Mouse (Mus musculus) cerebellum, adult 2 months (tissue): ENCODE results near the gene Fam209. TPM values are rescaled to one million over a fixed set of nuclear protein-coding genes. Genes with fewer than 3 reads are reported as not detected.

Experiments
- DNase-seq, 2 experiments: peaks; one replicate each; pipeline ENCODE4 v3.0.0; 2021
- H3K27ac ChIP-seq: fragments of 200-500 bp; 2 replicates; pipeline ENCODE4 v1.5.1; 2012; ENCODE audit warnings: low read length, control low read depth, inconsistent platforms; ENCODE audit not compliant: insufficient read depth
- H3K27me3 ChIP-seq: fragments of 200-500 bp; 2 replicates; pipeline ENCODE4 v1.6.1; 2012; ENCODE audit warnings: inconsistent platforms, mild to moderate bottlenecking, low read length, moderate library complexity; ENCODE audit not compliant: control insufficient read depth, insufficient read depth
- H3K4me1 ChIP-seq: fragments of 200-500 bp; 2 replicates; pipeline ENCODE4 v1.6.1; 2011; ENCODE audit warnings: low read length; ENCODE audit not compliant: control insufficient read depth, insufficient read depth
- H3K4me3 ChIP-seq: fragments of 200-500 bp; replicated peaks from 2 replicates; pipeline ENCODE3; 2011; ENCODE audit warnings: mild to moderate bottlenecking, low read depth, low read length, control low read depth; ENCODE audit not compliant: insufficient read depth
- CTCF ChIP-seq: fragments of 200-500 bp; IDR thresholded peaks from 2 replicates; pipeline ENCODE4 v1.5.1; 2011; ENCODE audit warnings: low read depth, mild to moderate bottlenecking, control low read depth, low read length, moderate library complexity, borderline replicate concordance; ENCODE audit not compliant: insufficient read depth
- POLR2A ChIP-seq: fragments of 200-500 bp; IDR thresholded peaks from 2 replicates; pipeline ENCODE4 v1.6.1; 2011; ENCODE audit warnings: low read length, control low read depth, borderline replicate concordance; ENCODE audit not compliant: insufficient read depth
- WGBS: fragments of 180-500 bp; shearing (Covaris S2); methylation state at CpG from one replicate; pipeline ENCODE4 v1.1.7; 2018; 5-methylcytosine and 5-hydroxymethylcytosine counted together
- polyA plus RNA-seq: library from polyadenylated mRNA; depleted of rRNA; stranded (reverse); fragments of >200 nt; gene quantifications from 2 replicates; pipeline ENCODE4 v1.2.3, GENCODE M21; 2012

Gene Fam209
- polyA plus RNA-seq, 1 experiment, result not detected

- no peaks in the 10 kb centered on the region for H3K4me1 ChIP-seq
- TF ChIP-seq CTCF (no peak), POLR2A (no peak)
- H3K27ac ChIP-seq, result no peak overlapping the region
- no peak overlapping the region for H3K4me3 ChIP-seq
- no peaks in the 10 kb centered on the region; the same call in 1 of the 2 replicates for H3K27me3 ChIP-seq
- WGBS, result 47% methylated on average over 7 of the region's 7 CpGs
- DNase-seq, result no peak
These were observed 28.5 kb downstream of the Fam209 start for GRCm38 (mm10) chr2:172500752-172501316.

- no peaks in the 10 kb centered on the region; the same call in 1 of the 2 replicates for H3K27me3 ChIP-seq
- no peak overlapping the region for H3K4me3 ChIP-seq
- WGBS, result 6% methylated on average over 4 of the region's 4 CpGs
- DNase-seq, result peak in 1 of 2 experiments; percentile 10
- no peak overlapping the region for H3K27ac ChIP-seq
- TF ChIP-seq CTCF (peak; percentile 74), POLR2A (no peak)
- H3K4me1 ChIP-seq, result no peaks in the 10 kb centered on the region
These were observed 29.0 kb downstream of the Fam209 start for GRCm38 (mm10) chr2:172501341-172501740.

GRCm38 (mm10) chr2:172502168-172502567 is 29.8 kb downstream of the Fam209 start:
- TF ChIP-seq POLR2A, result no peak
- no peak for TF ChIP-seq CTCF
- WGBS, result 81% methylated on average over 14 of the region's 14 CpGs

GRCm38 (mm10) chr2:172506121-172506520 is 33.8 kb downstream of the Fam209 start:
- Histone ChIP-seq H3K27me3 (no peaks in the 10 kb centered on the region; the same call in 1 of the 2 replicates), H3K27ac (no peak overlapping the region), H3K4me3 (no peak overlapping the region), H3K4me1 (no peaks in the 10 kb centered on the region)
- WGBS, result 74% methylated on average over 7 of the region's 7 CpGs
- TF ChIP-seq CTCF, result no peak
- TF ChIP-seq POLR2A, result no peak
- no peak for DNase-seq

More at GRCm38 (mm10) chr2:172502168-172502567, 29.8 kb downstream of the Fam209 start:
- H3K27ac ChIP-seq, result no peak overlapping the region
- no peaks in the 10 kb centered on the region for H3K4me1 ChIP-seq
- no peak overlapping the region for H3K4me3 ChIP-seq
- no peak for DNase-seq
- no peaks in the 10 kb centered on the region; the same call in 1 of the 2 replicates for H3K27me3 ChIP-seq

DNA sequence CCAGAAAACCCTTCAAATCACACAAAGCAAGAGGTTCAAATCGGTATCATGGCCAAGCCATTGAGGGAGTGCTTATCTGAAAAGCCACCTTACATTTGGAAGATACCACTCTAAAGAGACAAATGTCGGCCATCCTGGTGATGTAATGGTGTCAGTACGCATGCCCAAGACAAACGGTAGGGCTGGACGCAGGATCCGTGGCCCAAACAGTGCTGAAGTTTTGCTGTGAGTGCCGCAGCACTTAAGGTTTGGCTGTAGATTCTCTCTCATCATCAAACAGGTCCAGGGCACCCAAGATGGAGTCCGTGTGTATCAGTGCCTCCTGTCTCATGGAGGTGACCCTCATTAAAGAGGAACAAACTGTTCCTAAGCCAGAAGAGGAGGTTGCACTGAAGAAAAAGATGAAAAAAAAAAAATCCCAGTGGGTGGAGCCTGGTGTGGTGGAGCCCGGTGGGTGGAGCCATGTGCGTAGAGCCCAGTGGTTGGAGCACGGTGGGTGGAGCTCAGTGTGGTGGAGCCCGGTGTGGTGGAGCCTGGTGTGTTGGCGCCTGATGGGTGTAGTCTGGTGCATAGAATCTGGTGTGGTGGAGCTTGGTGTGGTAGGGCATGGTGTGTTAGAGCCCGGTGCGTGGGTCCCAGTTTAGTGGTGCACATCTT is 37.9 kb downstream of the Fam209 start:
- Histone ChIP-seq H3K4me1 (no peaks in the 10 kb centered on the region), H3K4me3 (no peak overlapping the region), H3K27ac (no peak overlapping the region), H3K27me3 (no peaks in the 10 kb centered on the region; the same call in 1 of the 2 replicates)
- DNase-seq, result no peak
- 89% methylated on average over 15 of the region's 15 CpGs for WGBS
- TF ChIP-seq POLR2A (no peak), CTCF (no peak)

GRCm38 (mm10) chr2:172510899-172511298 is 38.6 kb downstream of the Fam209 start:
- Histone ChIP-seq H3K27ac (no peak overlapping the region), H3K4me1 (no peaks in the 10 kb centered on the region), H3K27me3 (no peaks in the 10 kb centered on the region; the same call in 1 of the 2 replicates), H3K4me3 (no peak overlapping the region)
- TF ChIP-seq POLR2A (no peak), CTCF (no peak)
- WGBS, result 35% methylated on average over 3 of the region's 3 CpGs
- DNase-seq, result no peak

- 22% methylated on average over 11 of the region's 11 CpGs for WGBS
- no peak for TF ChIP-seq CTCF
- no peak for TF ChIP-seq POLR2A
- H3K27me3 ChIP-seq, result no peaks in the 10 kb centered on the region; the same call in 1 of the 2 replicates
- H3K4me3 ChIP-seq, result no peak overlapping the region
- no peak for DNase-seq
- H3K27ac ChIP-seq, result no peak overlapping the region
- H3K4me1 ChIP-seq, result no peaks in the 10 kb centered on the region
These were observed 44.2 kb downstream of the Fam209 start for GRCm38 (mm10) chr2:172516407-172516992.
